Comparison of ENCODE assay signal across 22 mouse cellular contexts in the genomic region with DNA sequence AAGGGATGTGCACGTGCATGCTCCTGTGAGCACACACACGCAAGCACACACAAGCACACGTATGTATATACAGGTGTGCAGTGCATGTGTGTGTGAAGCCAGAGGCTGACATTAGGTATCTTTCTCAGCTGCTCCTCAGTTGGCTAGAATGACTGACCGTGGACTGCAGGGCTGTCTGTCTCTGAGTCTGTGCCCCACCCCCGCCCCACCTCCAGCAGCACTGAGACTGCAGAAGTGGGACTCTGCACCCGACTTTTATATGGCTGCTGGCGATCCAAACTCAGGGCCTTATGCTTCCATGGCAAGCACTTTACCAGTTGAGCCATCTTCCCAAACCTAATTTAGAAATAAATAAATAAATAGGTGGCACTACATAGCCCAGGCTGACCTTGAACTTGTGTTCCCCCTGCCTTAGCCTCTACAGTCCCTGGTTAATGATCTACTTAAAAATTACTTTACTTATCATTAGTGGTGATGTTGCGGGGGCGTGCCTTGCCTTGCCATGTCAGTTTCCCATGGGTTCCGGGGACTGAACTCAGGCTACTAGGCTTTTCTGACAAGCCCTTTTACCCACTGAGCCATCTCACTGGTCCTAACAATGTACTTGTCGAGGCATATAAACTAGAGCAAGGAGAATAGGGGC.
DNase-seq lines count a peak whose midpoint lies in the region; ATAC-seq and TF ChIP-seq lines count a peak whose summit lies in the region.
"Had no signal": no experiment of that assay in that cellular context is flagged by ENCODE, and none has a peak within 500 bp of the region (broad histone marks: within the 10 kb centered on the region; RNA-seq: fewer than 3 reads in every experiment).

No protein-coding gene starts in this region.

- no peaks in the 10 kb centered on the region for H3K36me3 ChIP-seq in liver, embryonic 16.5 days (ENCODE audit: control insufficient read depth, insufficient read depth)
- H3K36me3 ChIP-seq in liver, embryonic 11.5 days (ENCODE audit: control insufficient read depth, insufficient read depth, low read length), result no peaks in the 10 kb centered on the region
- no peaks in the 10 kb centered on the region for H3K36me3 ChIP-seq in intestine, embryonic 15.5 days
- H3K36me3 ChIP-seq in liver, postnatal 0 days (replicated peaks; ENCODE audit: insufficient read depth, low read length), result peaks cover 4% of the 10 kb centered on the region
- H3K36me3 ChIP-seq in stomach, postnatal 0 days (ENCODE audit: control insufficient read depth, insufficient read depth, low read length), result no peaks in the 10 kb centered on the region; the same call in 1 of the 2 replicates
- H3K36me3 ChIP-seq: embryonic facial prominence, embryonic 10.5 days; hindbrain, embryonic 10.5 days had no signal

- intact Hi-C loops in left cerebral cortex, postnatal 4 days (cut with DNase I), result no loop called here

- TF ChIP-seq EP300 in liver, postnatal 0 days (IDR thresholded peaks at IDR 0.05; ENCODE audit: low read depth), result no peak
- TF ChIP-seq EP300 in stomach, postnatal 0 days (optimal IDR thresholded peaks at IDR 0.05), result no peak

- peaks cover 2% of the 10 kb centered on the region; the same call in 1 of the 2 replicates for H3K4me1 ChIP-seq in liver, embryonic 16.5 days (ENCODE audit: control insufficient read depth, low read depth, low read length)
- H3K4me1 ChIP-seq in liver, embryonic 11.5 days (replicated peaks; ENCODE audit: control insufficient read depth, insufficient read depth, low read length), result 0 out of 2 replicates have a peak, but pooled peaks cover 3% of the 10 kb centered on the region
- no peaks in the 10 kb centered on the region for H3K4me1 ChIP-seq in intestine, embryonic 15.5 days (replicated peaks)
- no peaks in the 10 kb centered on the region for H3K4me1 ChIP-seq in liver, postnatal 0 days (ENCODE audit: insufficient read depth)
- no peaks in the 10 kb centered on the region for H3K4me1 ChIP-seq in stomach, postnatal 0 days (replicated peaks; ENCODE audit: control insufficient read depth, insufficient read depth)

- TF ChIP-seq CTCF in liver, postnatal 0 days (IDR thresholded peaks at IDR 0.05; ENCODE audit: low read depth), result no peak
- TF ChIP-seq CTCF in stomach, postnatal 0 days (IDR thresholded peaks at IDR 0.05; ENCODE audit: low read depth), result no peak

- no peak overlapping the region for H3K4me3 ChIP-seq in liver, embryonic 16.5 days (ENCODE audit: low read depth, low read length)
- H3K4me3 ChIP-seq in liver, embryonic 11.5 days (ENCODE audit: low read depth, low read length), result no peak overlapping the region
- H3K4me3 ChIP-seq in intestine, embryonic 15.5 days (replicated peaks), result no peak overlapping the region
- H3K4me3 ChIP-seq in liver, postnatal 0 days (ENCODE audit: low read depth, low read length), result no peak overlapping the region
- H3K4me3 ChIP-seq in stomach, postnatal 0 days (ENCODE audit: low read depth, low read length), result no peak overlapping the region
- H3K4me3 ChIP-seq: embryonic facial prominence, embryonic 10.5 days; forebrain, embryonic 13.5 days; heart, adult 2 months; heart, embryonic 15.5 days; hindbrain, embryonic 10.5 days had no signal

- DNase-seq in liver, embryonic 11.5 days (ENCODE audit: low spot score), result no peak
- no peak for DNase-seq in liver, postnatal 0 days
- peak; percentile 28 for DNase-seq in stomach, postnatal 0 days (ENCODE audit: low spot score)
- DNase-seq in left cerebral cortex, postnatal 4 days, result no peak
- DNase-seq in kidney, postnatal 4 days, result no peak
- DNase-seq: adrenal gland, postnatal 14 days; cerebellum, adult 11-12 months; cerebellum, postnatal 10 days; forebrain, postnatal 0 days; gastrocnemius, postnatal 14 days; heart, adult 2 months; heart, postnatal 14 days had no signal

- ATAC-seq in liver, embryonic 16.5 days (ENCODE audit: low read depth), result 0 out of 2 replicates have a peak, but pooled peaks have one; percentile 41
- no peak for ATAC-seq in liver, embryonic 11.5 days (replicated peaks; ENCODE audit: low FRiP score)
- peak; percentile 90 for ATAC-seq in intestine, embryonic 15.5 days
- ATAC-seq in liver, postnatal 0 days, result peak; percentile 44
- ATAC-seq in stomach, postnatal 0 days (ENCODE audit: low FRiP score, low TSS enrichment), result peak; percentile 24; the same call in 1 of the 2 replicates
- ATAC-seq: activated CD4-positive, CD25-positive, alpha-beta regulatory T cell, adult 4 months; forebrain, embryonic 13.5 days; forebrain, postnatal 0 days; Patski had no signal

- no peak overlapping the region for H3K27ac ChIP-seq in liver, embryonic 16.5 days (ENCODE audit: low read length)
- H3K27ac ChIP-seq in liver, embryonic 11.5 days (ENCODE audit: low read depth, low read length), result no peak overlapping the region
- H3K27ac ChIP-seq in intestine, embryonic 15.5 days, result no peak overlapping the region
- no peak overlapping the region for H3K27ac ChIP-seq in liver, postnatal 0 days (ENCODE audit: low read depth)
- H3K27ac ChIP-seq in stomach, postnatal 0 days (replicated peaks), result no peak overlapping the region
- H3K27ac ChIP-seq: embryonic facial prominence, embryonic 10.5 days; forebrain, embryonic 13.5 days; heart, adult 2 months; heart, embryonic 15.5 days; hindbrain, embryonic 10.5 days had no signal

- H3K4me2 ChIP-seq in liver, embryonic 16.5 days (ENCODE audit: low read depth, low read length), result no peak overlapping the region
- H3K4me2 ChIP-seq in liver, embryonic 11.5 days, result no peak overlapping the region
- H3K4me2 ChIP-seq in intestine, embryonic 15.5 days (replicated peaks), result no peak overlapping the region
- no peak overlapping the region for H3K4me2 ChIP-seq in liver, postnatal 0 days (ENCODE audit: low read depth, low read length)
- no peak overlapping the region for H3K4me2 ChIP-seq in stomach, postnatal 0 days (replicated peaks; ENCODE audit: low read depth)
- H3K4me2 ChIP-seq: forebrain, embryonic 13.5 days; heart, embryonic 11.5 days; heart, embryonic 15.5 days had no signal

- H3K9me3 ChIP-seq in liver, embryonic 16.5 days (replicated peaks; ENCODE audit: control insufficient read depth, low read length), result no peaks in the 10 kb centered on the region
- H3K9me3 ChIP-seq in liver, embryonic 11.5 days (ENCODE audit: control insufficient read depth, low read length), result no peaks in the 10 kb centered on the region
- no peaks in the 10 kb centered on the region for H3K9me3 ChIP-seq in intestine, embryonic 15.5 days
- H3K9me3 ChIP-seq in liver, postnatal 0 days (ENCODE audit: low read length), result no peaks in the 10 kb centered on the region
- H3K9me3 ChIP-seq in stomach, postnatal 0 days (ENCODE audit: control insufficient read depth, low read length), result no peaks in the 10 kb centered on the region
- H3K9me3 ChIP-seq: embryonic facial prominence, embryonic 10.5 days; forebrain, embryonic 13.5 days; heart, embryonic 15.5 days had no signal

- H3K9ac ChIP-seq in liver, embryonic 16.5 days (ENCODE audit: low read depth, low read length), result no peak overlapping the region
- no peak overlapping the region for H3K9ac ChIP-seq in liver, embryonic 11.5 days (ENCODE audit: low read depth, low read length)
- no peak overlapping the region for H3K9ac ChIP-seq in intestine, embryonic 15.5 days
- H3K9ac ChIP-seq in liver, postnatal 0 days (replicated peaks), result no peak overlapping the region
- H3K9ac ChIP-seq in stomach, postnatal 0 days (ENCODE audit: low read length), result no peak overlapping the region
- H3K9ac ChIP-seq: forebrain, embryonic 13.5 days; forebrain, postnatal 0 days; heart, embryonic 15.5 days had no signal

- WGBS in liver, embryonic 16.5 days (ENCODE audit: insufficient replicate concordance), result 65% methylated on average over 11 of the region's 11 CpGs
- 80% methylated on average over 11 of the region's 11 CpGs for WGBS in liver, embryonic 11.5 days
- 70% methylated on average over 11 of the region's 11 CpGs for WGBS in intestine, embryonic 15.5 days
- WGBS in liver, postnatal 0 days (ENCODE audit: insufficient replicate concordance), result 67% methylated on average over 11 of the region's 11 CpGs
- WGBS in stomach, postnatal 0 days, result 76% methylated on average over 11 of the region's 11 CpGs

- H3K27me3 ChIP-seq in liver, embryonic 16.5 days (ENCODE audit: control insufficient read depth, insufficient read depth, low read depth, low read length), result no peaks in the 10 kb centered on the region
- no peaks in the 10 kb centered on the region for H3K27me3 ChIP-seq in liver, embryonic 11.5 days (replicated peaks; ENCODE audit: control insufficient read depth, insufficient read depth, low read length)
- H3K27me3 ChIP-seq in intestine, embryonic 15.5 days (replicated peaks), result no peaks in the 10 kb centered on the region
- H3K27me3 ChIP-seq in liver, postnatal 0 days (ENCODE audit: insufficient read depth, low read length), result no peaks in the 10 kb centered on the region
- no peaks in the 10 kb centered on the region for H3K27me3 ChIP-seq in stomach, postnatal 0 days (ENCODE audit: control insufficient read depth, insufficient read depth, low read length)
- H3K27me3 ChIP-seq: CH12.LX; heart, embryonic 15.5 days; Patski had no signal
